Mouse (Mus musculus): ENCODE data around the gene Cd109. TPM values are rescaled to one million over a fixed set of nuclear protein-coding genes. Genes with fewer than 3 reads are reported as not detected.

Cd109 gene
- polyA plus RNA-seq, 1 experiment from 2014 or later = 2.1 TPM

- H3K27ac ChIP-seq (ENCODE audit: low read depth, low read length) = no peak overlapping the region
- ATAC-seq = no peak
- H3K9ac ChIP-seq (ENCODE audit: low read depth, low read length) = no peak overlapping the region
- no peaks in the 10 kb centered on the region for H3K4me1 ChIP-seq (replicated peaks; ENCODE audit: control insufficient read depth, insufficient read depth, low read length)
- no peaks in the 10 kb centered on the region for H3K9me3 ChIP-seq (ENCODE audit: control insufficient read depth)
- H3K27me3 ChIP-seq (replicated peaks; ENCODE audit: control insufficient read depth, insufficient read depth, low read length) = no peaks in the 10 kb centered on the region
- no peak overlapping the region for H3K4me3 ChIP-seq (ENCODE audit: low read depth, low read length)
- no peak overlapping the region for H3K4me2 ChIP-seq (replicated peaks; ENCODE audit: low read depth)
- 42% methylated on average over 3 of the region's 3 CpGs for WGBS
- no peaks in the 10 kb centered on the region for H3K36me3 ChIP-seq (ENCODE audit: control insufficient read depth, insufficient read depth)
- no peak for TF ChIP-seq CTCF (IDR thresholded peaks at IDR 0.05; ENCODE audit: low read depth)
Measured at GRCm38 (mm10) chr9:78735519-78735918, 120.2 kb downstream of the Cd109 start.

DNA sequence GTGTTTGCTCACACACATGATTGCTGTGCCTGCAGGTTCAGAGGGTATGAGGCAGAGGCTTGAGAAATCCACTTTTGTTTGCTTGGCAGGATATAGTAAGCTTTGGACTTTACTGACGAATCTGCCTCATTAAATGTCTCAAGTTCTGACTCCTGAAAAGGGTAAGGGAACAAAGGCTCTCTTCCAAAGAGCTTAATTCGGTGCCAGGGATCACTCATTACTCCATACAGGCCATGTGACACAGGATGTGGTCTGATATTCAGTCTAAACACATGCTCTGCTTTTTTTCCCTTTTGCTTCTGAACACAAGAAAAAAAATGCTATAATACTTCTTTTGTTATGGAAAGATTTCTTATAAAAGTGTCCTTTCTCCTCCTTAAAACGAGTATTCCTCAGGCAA is 126.7 kb downstream of the Cd109 start:
- 60% methylated on average over 3 of the region's 3 CpGs for WGBS
- Histone ChIP-seq H3K36me3 (ENCODE audit: control insufficient read depth, insufficient read depth) (no peaks in the 10 kb centered on the region), H3K9me3 (ENCODE audit: control insufficient read depth) (no peaks in the 10 kb centered on the region), H3K4me3 (ENCODE audit: low read depth, low read length) (no peak overlapping the region), H3K4me1 (replicated peaks; ENCODE audit: control insufficient read depth, insufficient read depth, low read length) (no peaks in the 10 kb centered on the region), H3K4me2 (replicated peaks; ENCODE audit: low read depth) (no peak overlapping the region), H3K27me3 (replicated peaks; ENCODE audit: control insufficient read depth, insufficient read depth, low read length) (no peaks in the 10 kb centered on the region), H3K9ac (ENCODE audit: low read depth, low read length) (no peak overlapping the region), H3K27ac (ENCODE audit: low read depth, low read length) (no peak overlapping the region)
- no peak for ATAC-seq
- no peak for TF ChIP-seq CTCF (IDR thresholded peaks at IDR 0.05; ENCODE audit: low read depth)

GRCm38 (mm10) chr9:78750246-78750645 is 134.9 kb downstream of the Cd109 start:
- no peak for TF ChIP-seq CTCF (IDR thresholded peaks at IDR 0.05; ENCODE audit: low read depth)
- Histone ChIP-seq H3K4me3 (ENCODE audit: low read depth, low read length) (no peak overlapping the region), H3K4me2 (replicated peaks; ENCODE audit: low read depth) (no peak overlapping the region), H3K4me1 (replicated peaks; ENCODE audit: control insufficient read depth, insufficient read depth, low read length) (no peaks in the 10 kb centered on the region), H3K27me3 (replicated peaks; ENCODE audit: control insufficient read depth, insufficient read depth, low read length) (no peaks in the 10 kb centered on the region), H3K27ac (ENCODE audit: low read depth, low read length) (no peak overlapping the region), H3K9ac (ENCODE audit: low read depth, low read length) (no peak overlapping the region), H3K36me3 (ENCODE audit: control insufficient read depth, insufficient read depth) (no peaks in the 10 kb centered on the region), H3K9me3 (ENCODE audit: control insufficient read depth) (no peaks in the 10 kb centered on the region)
- no peak for ATAC-seq
- 82% methylated on average over 3 of the region's 3 CpGs for WGBS

Other genes starting within 250 kb of the Cd109 start
- gene Dppa5a, start 247.4 kb upstream of the Cd109 start, polyA plus RNA-seq (2015; fragmentation: Nextera tagmentation; extraction: Ambion mirVana) = not detected in 2 replicates
- gene Ooep, start 236.8 kb upstream of the Cd109 start, polyA plus RNA-seq (2015; fragmentation: Nextera tagmentation; extraction: Ambion mirVana) = 0.47 and 0.51 TPM in 2 replicates
- gene Ddx43, start 219.8 kb upstream of the Cd109 start, polyA plus RNA-seq (2015; fragmentation: Nextera tagmentation; extraction: Ambion mirVana) = 0.05 and 0.10 TPM in 2 replicates
- 0.96 and 1.1 TPM in 2 replicates for gene Cgas, start 172.3 kb upstream of the Cd109 start, polyA plus RNA-seq (2015; fragmentation: Nextera tagmentation; extraction: Ambion mirVana)
- gene Mto1, start 167.3 kb upstream of the Cd109 start, polyA plus RNA-seq (2015; fragmentation: Nextera tagmentation; extraction: Ambion mirVana) = 8.2 and 8.4 TPM in 2 replicates
- 0.17 and 0.39 TPM in 2 replicates for gene Gm17324, start 166.8 kb upstream of the Cd109 start, polyA plus RNA-seq (2015; fragmentation: Nextera tagmentation; extraction: Ambion mirVana)
- 1,954 and 2,041 TPM in 2 replicates for gene Eef1a1, start 126.4 kb upstream of the Cd109 start, polyA plus RNA-seq (2015; fragmentation: Nextera tagmentation; extraction: Ambion mirVana)
- 250 and 313 TPM in 2 replicates for gene Slc17a5, start 27.5 kb upstream of the Cd109 start, polyA plus RNA-seq (2015; fragmentation: Nextera tagmentation; extraction: Ambion mirVana)